Mouse (Mus musculus): ENCODE measurements around the gene Fam120a.
A peak's percentile ranks its signal among the peaks of the same experiment; 100 is the strongest.

Fam120a gene

GRCm38 (mm10) chr13:48965559-48966525, 2.0 kb downstream of the Fam120a start:
- peak; percentile 84 for DNase-seq (ENCODE audit: low spot score)

- no peak for DNase-seq (ENCODE audit: low spot score)
Measured at GRCm38 (mm10) chr13:48964850-48965249, 3.0 kb downstream of the Fam120a start.

GRCm38 (mm10) chr13:48963111-48963510, 4.7 kb downstream of the Fam120a start:
- no peak for DNase-seq (ENCODE audit: low spot score)

DNA sequence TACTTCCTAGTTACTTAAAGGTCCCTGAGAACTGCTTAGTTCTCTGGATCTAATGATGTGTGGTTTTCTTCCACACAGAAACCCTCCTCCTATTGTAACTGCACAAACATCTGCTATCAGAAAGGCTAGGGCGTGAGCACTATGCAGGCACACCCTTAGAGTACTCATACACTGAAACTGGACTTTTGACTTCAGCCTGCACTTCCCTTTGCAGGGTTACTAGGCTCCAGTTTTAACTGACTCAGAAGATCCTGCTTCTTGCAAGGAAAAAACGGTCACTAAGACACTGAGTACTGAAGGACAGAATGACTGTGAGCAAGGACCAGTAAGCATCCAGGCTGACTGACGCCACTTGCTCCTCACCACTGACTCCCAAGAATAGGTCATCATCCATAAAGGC, 5.3 kb downstream of the Fam120a start:
- DNase-seq (ENCODE audit: low spot score): peak; percentile 44

DNA sequence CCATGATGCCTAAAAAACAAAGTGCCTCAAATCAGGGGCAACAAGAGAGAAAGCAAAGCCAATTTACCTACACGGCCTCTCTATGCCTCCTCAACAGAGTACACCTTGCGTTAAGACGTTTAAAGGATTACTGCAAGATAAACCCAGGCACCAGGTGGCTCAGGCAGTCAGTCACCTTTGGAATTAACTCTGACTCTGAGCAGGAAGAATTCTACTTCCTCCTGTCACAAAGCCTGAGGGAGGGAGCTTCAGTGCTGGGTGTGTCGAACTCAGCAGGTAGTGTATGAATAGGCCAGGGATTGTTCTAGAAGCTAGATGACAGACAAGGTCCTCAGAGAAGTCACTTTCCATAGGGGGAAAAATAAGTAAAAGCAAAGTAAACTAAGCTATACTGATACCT, 9.2 kb downstream of the Fam120a start:
- DNase-seq (ENCODE audit: low spot score): no peak

DNA sequence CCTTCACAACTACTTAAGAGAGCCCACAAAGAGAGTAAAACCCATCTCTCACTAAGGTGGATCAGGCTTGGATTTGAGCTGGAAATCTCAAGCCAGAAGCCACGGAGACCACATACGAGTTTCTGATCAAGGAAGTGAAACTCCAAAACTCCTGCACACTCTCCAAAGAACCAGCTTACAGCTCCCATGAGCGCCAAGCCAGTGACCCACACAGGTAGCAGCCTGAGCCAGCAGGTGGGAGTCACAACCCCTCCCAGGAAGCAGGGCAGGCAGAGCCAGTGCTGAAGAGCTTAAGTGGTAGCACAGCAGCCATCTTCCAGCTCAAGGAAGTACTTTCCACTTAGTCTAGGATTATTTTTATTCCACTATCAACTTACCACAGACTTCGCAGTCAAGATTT, 13.0 kb downstream of the Fam120a start:
- no peak for DNase-seq (ENCODE audit: low spot score)

DNA sequence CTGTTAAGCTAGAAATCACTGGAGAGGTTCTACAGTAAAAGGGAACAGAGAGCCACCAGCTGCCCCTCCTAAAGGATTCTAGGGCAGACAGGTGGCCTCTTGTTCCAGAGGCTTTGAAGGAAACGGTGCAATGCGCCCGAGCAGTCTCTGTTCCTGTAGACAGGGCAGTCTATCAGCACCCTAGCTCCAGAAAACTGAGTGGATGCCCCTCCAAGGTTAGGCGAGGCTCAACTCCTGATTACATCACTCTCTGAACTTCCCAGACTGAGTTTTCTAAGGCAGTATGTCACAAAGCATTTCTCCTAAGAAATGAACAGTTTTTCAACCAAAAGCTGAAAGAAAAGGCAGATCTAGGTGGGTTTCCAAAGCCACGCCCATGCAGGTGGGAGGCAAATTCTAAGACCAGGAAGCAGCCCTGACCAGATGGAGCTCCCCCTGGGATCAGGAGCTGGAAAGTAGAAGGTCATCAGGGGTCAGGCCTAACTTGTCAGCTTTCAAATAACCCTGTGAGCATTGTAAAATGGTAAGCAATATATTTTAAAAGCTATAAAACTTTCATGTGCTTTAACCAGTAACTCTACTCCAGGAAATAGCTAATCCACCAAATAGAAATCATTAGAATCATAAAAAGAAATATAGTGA, 17.1 kb downstream of the Fam120a start:
- no peak for DNase-seq (ENCODE audit: low spot score)

DNA sequence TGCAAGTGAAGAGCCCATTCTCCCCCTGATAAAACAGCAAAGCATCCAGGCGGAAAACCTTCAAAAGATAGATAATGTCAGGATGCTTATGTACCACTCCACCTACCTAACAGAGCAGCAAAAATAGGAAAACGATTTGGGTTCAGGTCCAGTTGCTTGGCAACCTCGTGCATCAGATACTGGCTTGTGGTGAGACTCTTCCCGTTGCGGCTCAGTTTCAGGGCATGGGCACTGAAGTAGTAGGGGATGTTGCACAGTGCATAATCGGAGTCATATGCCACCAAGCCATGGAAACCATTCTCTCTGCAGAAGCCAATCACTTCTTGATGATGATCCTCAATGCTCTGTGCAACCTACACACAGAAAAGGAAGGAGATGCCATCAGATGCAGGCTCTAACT, 18.9 kb downstream of the Fam120a start:
- DNase-seq (ENCODE audit: low spot score): no peak

DNA sequence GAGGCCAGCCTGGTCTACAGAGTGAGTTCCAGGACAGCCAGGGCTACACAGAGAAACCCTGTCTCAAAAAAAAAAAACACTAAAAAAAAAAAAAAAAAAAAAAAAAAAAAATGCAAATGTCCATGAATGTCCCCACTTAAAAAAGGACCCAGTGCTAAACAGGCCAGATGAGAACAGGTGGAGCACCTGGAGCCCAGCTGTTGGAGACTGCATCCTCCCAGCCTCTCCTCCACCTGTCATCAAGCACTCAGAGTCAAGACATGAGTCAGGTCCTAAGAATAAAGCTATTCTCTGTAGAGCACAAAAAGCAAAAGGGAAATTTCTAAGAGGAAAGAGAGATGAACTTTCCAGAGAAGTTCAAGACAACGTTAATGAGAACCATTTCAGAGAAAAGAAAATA, 23.2 kb downstream of the Fam120a start:
- no peak for DNase-seq (ENCODE audit: low spot score)

- no peak for DNase-seq (ENCODE audit: low spot score)
Measured at GRCm38 (mm10) chr13:48942471-48942870, 25.3 kb downstream of the Fam120a start.

GRCm38 (mm10) chr13:48941773-48942172, 26.0 kb downstream of the Fam120a start:
- no peak for DNase-seq (ENCODE audit: low spot score)

DNA sequence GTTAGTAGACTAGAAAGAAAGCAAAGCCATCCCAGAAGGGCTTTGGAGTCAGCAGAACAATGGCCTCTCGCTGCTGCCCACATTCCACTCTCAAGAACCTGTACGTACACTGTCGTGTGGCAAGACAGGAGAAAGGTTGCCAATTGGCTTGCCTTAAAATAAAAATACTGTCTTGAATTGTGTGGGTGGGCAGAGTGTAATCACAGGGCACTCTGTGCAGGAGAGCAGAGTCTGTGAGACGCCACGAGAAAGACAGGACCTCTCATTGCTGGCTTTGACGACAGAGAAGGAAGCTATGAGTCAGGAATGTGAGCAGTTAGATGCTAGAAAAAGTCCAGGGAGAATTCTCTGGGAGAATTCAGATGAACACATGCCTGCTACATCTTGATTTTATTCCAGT, 33.2 kb downstream of the Fam120a start:
- DNase-seq (ENCODE audit: low spot score): no peak

GRCm38 (mm10) chr13:48932692-48933091, 35.1 kb downstream of the Fam120a start:
- no peak for DNase-seq (ENCODE audit: low spot score)

DNA sequence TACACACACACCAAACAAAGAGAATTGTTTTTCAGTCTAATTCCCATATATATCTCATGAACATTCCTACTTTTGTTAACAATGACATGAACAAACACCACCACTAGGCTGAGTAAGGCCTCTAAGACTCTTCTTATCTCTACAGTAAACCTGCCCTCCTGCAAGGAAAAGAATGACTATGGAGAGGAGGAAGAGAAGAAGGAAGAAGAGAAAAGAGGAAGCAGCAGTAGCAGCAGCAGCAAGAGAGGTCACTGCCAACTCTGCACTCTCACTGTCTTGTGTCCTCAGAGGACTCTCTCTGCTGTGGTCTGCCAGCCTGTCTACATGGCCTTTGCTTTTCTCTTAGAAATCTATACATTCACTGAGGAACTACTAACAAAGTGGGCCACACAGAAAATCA, 36.1 kb downstream of the Fam120a start:
- no peak for DNase-seq (ENCODE audit: low spot score)

DNA sequence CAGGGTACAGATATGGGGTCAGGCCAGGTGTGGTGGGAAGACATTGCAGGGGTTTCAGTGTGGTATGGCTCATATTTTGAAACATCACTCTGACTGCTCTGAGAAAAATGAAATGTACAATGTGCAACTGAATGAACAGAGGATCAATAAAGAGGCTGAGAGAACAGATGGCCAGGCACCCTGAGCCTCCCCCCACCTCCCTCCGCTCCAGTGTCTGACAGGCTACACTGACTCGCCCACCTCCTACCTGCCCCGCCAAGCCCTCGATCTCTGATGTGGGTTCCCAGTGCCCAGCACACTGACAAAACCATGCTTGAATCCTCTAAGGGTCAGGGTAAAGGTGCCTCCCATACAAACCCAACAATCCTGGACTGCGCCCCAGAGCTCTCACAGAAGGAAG, 36.6 kb downstream of the Fam120a start:
- no peak for DNase-seq (ENCODE audit: low spot score)

GRCm38 (mm10) chr13:48929535-48930110, 38.2 kb downstream of the Fam120a start:
- no peak for DNase-seq (ENCODE audit: low spot score)

GRCm38 (mm10) chr13:48927609-48928008, 40.2 kb downstream of the Fam120a start:
- no peak for DNase-seq (ENCODE audit: low spot score)

- DNase-seq (ENCODE audit: low spot score): no peak
Measured at GRCm38 (mm10) chr13:48922712-48923111, 45.1 kb downstream of the Fam120a start.

GRCm38 (mm10) chr13:48921256-48921655, 46.6 kb downstream of the Fam120a start:
- no peak for DNase-seq (ENCODE audit: low spot score)

GRCm38 (mm10) chr13:48919756-48920415, 47.9 kb downstream of the Fam120a start:
- no peak for DNase-seq (ENCODE audit: low spot score)

GRCm38 (mm10) chr13:48917113-48917599, 50.7 kb downstream of the Fam120a start:
- DNase-seq (ENCODE audit: low spot score): no peak

GRCm38 (mm10) chr13:48913680-48914079, 54.1 kb downstream of the Fam120a start:
- DNase-seq (ENCODE audit: low spot score): no peak
